Mouse (Mus musculus) telencephalon, adult 2 months (tissue): ENCODE measurements around the gene Cep128.

Experiments
- DNase-seq: peaks from one replicate; pipeline ENCODE4 v3.0.0-alpha.2; 2011; ENCODE audit warnings: low read depth, low spot score

Cep128 gene

GRCm38 (mm10) chr12:91183304-91183855 is 200.8 kb downstream of the Cep128 start:
- no peak for DNase-seq

- DNase-seq = no peak
Measured at GRCm38 (mm10) chr12:91176808-91177526, 207.2 kb downstream of the Cep128 start.

- DNase-seq = no peak
Measured at GRCm38 (mm10) chr12:91171613-91172012, 212.6 kb downstream of the Cep128 start.

- no peak for DNase-seq
Measured at GRCm38 (mm10) chr12:91161015-91161730, 223.0 kb downstream of the Cep128 start.

- no peak for DNase-seq
Measured at GRCm38 (mm10) chr12:91158481-91158880, 225.7 kb downstream of the Cep128 start.

- no peak for DNase-seq
Measured at GRCm38 (mm10) chr12:91154052-91154451, 230.2 kb downstream of the Cep128 start.

- no peak for DNase-seq
Measured at GRCm38 (mm10) chr12:91149152-91149551, 235.1 kb downstream of the Cep128 start.

- DNase-seq = no peak
Measured at GRCm38 (mm10) chr12:91134740-91135517, 249.3 kb downstream of the Cep128 start.

- no peak for DNase-seq
Measured at GRCm38 (mm10) chr12:91115054-91115453, 269.2 kb downstream of the Cep128 start.

- no peak for DNase-seq
Measured at GRCm38 (mm10) chr12:91103316-91103715, 280.9 kb downstream of the Cep128 start.

GRCm38 (mm10) chr12:91097869-91098268 is 286.3 kb downstream of the Cep128 start:
- DNase-seq = no peak

- DNase-seq = no peak
Measured at GRCm38 (mm10) chr12:91096197-91096596, 288.0 kb downstream of the Cep128 start.

- peak; percentile 6 for DNase-seq
Measured at GRCm38 (mm10) chr12:91088271-91088670, 295.9 kb downstream of the Cep128 start.

GRCm38 (mm10) chr12:91085967-91086366 is 298.2 kb downstream of the Cep128 start:
- no peak for DNase-seq

- no peak for DNase-seq
Measured at GRCm38 (mm10) chr12:91075600-91075999, 308.6 kb downstream of the Cep128 start.

- no peak for DNase-seq
Measured at GRCm38 (mm10) chr12:91070551-91071045, 313.6 kb downstream of the Cep128 start.

- DNase-seq = no peak
Measured at GRCm38 (mm10) chr12:91067083-91067441, 317.1 kb downstream of the Cep128 start.

- no peak for DNase-seq
Measured at GRCm38 (mm10) chr12:91066286-91067082, 317.7 kb downstream of the Cep128 start.

- no peak for DNase-seq
Measured at GRCm38 (mm10) chr12:91065423-91065822, 318.8 kb downstream of the Cep128 start.

- DNase-seq = no peak
Measured at GRCm38 (mm10) chr12:91064368-91064999, 319.7 kb downstream of the Cep128 start.
